Mouse (Mus musculus) R1 (cell line): Measurements from ENCODE around the gene Fam81a.

Experiments used
- DNase-seq: peaks from one replicate; pipeline ENCODE4 v3.0.0-alpha.2; 2018; ENCODE audit warnings: low read depth, low spot score

Fam81a gene

DNA sequence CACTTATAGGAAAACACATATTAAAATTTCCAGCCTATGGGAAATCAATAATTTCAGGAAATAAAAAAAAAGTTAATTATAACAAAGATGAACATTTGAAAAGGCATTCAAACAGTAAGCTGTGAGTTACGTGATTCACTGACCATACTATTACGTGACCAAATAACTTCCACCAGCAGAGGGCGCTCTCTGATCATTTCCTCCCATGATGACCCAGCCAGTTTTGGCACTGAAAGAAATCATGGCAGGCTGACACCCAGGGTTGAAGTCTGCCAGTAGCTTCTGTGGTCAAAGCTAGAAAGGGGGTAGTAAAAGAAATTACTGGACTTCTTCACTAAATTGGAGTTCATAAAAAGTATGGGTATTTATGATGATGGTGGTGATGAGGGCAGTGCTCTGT, 33.1 kb downstream of the Fam81a start:
- DNase-seq: peak; percentile 82

DNA sequence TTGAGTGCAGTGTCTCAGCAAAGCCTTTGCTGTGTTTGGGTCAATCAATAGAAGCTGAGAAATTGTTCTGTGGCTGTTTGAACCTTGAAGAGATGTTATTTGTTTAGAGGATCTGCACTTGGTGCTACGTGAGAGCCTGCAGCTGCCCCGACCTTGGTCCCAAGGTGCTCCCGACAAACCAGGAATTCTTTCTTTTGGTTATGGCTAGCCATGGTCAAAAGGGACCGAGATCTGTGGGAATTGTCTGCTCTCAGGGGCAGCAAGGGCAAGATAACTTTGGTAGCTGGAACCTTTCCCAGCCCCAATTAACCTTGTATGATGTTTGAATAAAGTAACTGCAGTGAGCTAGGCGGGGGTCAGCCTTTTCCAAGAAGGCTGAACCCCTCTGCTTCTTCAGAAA, 34.2 kb downstream of the Fam81a start:
- no peak for DNase-seq

DNA sequence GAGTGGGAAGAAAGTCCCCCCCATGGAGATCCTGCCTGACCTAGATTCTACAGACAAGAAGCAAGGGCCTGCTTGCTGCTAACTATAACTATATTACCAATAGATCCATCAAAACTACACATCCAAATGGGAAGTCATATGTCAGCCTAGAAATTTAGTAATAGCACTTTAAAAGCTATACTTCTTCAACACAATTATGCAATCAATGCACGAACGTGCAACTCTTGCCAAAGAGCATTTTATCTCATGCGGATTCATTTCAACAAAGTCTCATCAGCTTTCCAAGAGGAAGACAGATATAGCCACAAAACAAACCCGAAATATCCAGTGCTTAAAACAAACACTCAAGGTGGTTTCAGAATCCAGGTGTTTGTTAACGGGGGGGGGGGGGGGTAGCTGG, 36.8 kb downstream of the Fam81a start:
- DNase-seq: no peak

DNA sequence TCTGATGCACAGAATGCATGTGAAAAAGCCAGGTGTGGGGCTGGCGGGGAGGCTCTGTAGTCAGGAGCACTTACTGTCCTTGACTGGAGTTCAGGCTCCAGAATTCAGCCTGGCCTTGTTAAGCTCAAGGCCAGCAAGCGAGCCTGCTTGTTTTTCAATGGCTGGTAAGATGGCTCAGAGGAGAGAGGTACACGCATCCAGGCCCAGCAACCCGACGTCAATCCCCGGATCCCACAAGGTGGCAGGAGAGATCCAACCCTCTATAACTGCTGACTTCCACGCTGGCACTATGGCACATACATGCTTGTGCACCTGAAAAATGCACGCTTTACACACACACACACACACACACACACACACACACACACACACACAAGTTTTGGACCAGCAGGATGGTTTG, 39.3 kb downstream of the Fam81a start:
- peak; percentile 61 for DNase-seq

DNA sequence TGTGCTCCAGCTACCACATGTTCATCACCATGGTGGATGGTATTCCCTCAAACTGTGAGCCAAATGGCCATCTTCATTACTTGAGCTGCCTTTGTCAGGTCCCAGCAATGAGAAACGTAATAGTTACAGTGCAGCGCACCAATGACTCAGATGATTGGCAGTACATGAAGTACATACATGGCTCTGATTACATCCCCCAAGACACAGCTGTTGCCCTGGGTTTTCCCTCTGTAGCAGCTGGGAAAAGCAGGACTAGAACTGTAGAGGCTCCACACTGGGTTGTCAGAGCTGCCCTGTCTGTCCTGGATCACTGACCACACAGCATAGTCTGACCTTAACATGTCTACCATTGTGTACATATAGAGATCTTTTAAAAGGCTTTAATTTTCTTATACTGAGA, 44.8 kb downstream of the Fam81a start:
- no peak for DNase-seq

GRCm38 (mm10) chr9:70095016-70095415, 47.3 kb downstream of the Fam81a start:
- no peak for DNase-seq

- DNase-seq: no peak
These were observed 51.8 kb downstream of the Fam81a start for GRCm38 (mm10) chr9:70090541-70090940.

GRCm38 (mm10) chr9:70088786-70089096, 53.6 kb downstream of the Fam81a start:
- DNase-seq: no peak

GRCm38 (mm10) chr9:70088041-70088785, 54.1 kb downstream of the Fam81a start:
- DNase-seq: peak; percentile 31

DNA sequence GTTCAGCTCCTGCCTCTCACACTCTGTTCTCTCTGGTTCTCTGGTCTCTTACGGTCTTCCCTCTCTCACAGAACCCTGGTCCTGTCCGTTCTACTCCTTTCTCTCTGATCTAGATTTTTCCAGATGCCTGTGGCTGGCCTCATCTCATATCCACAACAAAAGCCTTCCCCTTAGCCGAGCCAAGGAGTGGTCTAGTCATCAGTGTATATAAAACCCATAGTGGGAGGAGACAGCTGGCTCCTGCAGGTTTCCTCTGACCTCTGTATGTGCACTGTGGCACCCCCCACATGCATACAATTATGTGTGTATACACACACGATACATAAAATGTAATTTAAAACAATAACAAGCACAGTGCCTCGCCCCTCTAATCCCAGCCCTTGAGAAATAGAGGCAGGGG, 55.0 kb downstream of the Fam81a start:
- peak; percentile 97 for DNase-seq

DNA sequence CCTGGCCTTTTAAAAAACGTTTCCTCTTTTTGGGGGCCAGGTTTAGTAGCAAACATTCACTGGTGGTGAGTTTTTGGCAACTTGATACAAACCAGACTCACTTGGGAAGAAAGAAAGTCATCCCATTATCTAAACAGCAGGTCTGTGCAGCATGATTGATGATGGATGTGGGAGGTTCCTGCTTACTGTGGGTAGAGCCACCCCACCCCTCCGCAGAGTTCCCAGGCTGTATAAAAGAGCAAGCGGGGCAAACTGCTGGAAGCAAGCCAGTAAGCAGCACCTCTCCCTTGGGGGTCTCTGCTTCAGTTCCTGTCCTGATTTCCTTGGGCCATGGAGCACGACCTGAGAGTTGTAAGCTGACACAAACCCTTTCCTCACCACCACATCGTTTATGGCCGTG, 56.3 kb downstream of the Fam81a start:
- DNase-seq: peak; percentile 90

GRCm38 (mm10) chr9:70084107-70084506, 58.3 kb downstream of the Fam81a start:
- DNase-seq: peak; percentile 92

DNA sequence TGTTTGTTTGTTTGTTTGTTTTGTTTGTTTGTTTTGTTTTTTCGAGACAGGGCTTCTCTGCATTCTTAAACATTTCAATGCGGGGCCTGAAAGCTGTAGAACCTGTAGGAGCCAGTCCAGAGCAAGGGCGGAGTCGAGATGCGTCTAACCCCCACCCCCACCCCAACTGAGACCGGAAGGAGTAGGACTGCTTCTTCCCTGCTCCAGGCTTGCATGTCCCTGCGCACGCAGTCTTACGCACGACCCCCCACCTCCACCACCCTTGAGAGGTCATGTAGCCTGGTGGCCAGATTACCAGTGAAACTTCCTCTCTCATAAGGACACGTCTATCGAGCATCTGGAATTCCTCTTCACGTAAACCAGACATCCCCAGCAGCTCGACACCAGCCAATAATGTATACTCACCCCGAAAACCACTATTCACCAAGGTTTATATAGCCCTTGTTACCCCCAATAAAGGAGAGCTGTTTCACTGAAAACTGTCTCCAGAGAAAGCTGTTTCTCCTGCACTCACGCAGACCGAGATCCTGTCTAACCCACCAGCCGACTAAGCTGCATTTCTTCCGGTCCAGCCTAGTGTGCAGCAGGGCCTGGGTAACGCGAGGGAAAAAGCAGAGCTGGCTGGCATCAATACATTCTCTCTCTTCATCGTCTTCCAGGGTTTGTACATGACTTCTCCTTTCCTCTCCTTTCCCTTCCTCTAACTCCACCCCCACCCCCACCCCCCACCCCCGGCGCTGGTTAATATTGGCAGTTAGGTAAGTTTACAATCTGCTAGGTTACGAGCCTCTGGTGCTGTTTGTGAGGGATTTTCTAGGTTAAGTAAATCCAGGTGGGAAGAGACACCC, 59.8 kb downstream of the Fam81a start:
- peak; percentile 93 for DNase-seq

GRCm38 (mm10) chr9:70081767-70082166, 60.6 kb downstream of the Fam81a start:
- DNase-seq: no peak

- peak; percentile 46 for DNase-seq
These were observed 61.4 kb downstream of the Fam81a start for GRCm38 (mm10) chr9:70080976-70081375.

DNA sequence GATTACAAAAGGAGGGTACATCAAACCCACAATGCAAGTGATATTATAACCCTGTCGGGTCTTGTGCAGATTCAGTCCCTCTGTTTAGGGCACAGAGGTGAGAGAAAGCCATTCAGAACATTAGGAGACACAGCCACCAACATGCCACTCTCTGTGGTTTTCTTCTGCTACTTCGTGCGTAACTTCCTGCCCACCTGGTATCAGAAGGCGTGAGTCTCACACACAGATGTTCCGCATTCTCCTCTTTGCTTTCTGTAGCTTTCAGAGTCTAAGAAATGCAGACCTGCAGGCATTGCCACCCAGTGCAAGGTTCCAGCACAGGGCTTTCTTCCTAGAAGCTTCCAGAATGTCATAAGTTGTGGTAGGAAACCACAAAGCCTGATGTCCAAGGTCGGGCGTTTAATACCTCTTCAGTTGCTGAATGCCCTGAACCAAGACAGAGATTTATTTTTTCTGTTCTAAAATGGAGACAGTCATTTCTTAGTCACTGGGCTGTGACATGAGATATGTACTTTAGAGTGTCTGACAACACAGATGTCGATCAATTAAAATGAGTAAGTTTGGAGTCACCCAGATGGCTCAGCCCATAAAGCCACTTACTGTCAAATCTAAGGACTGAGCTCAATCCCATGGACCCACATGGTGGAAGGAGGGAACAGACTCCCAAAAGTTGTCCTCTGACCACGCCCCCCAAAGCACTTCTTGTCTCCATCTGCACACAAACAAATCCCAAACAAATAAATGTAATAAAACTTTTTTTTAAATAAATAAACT, 62.1 kb downstream of the Fam81a start:
- DNase-seq: no peak

- no peak for DNase-seq
These were observed 64.3 kb downstream of the Fam81a start for GRCm38 (mm10) chr9:70078034-70078433.

- DNase-seq: no peak
These were observed 65.2 kb downstream of the Fam81a start for GRCm38 (mm10) chr9:70077170-70077569.

DNA sequence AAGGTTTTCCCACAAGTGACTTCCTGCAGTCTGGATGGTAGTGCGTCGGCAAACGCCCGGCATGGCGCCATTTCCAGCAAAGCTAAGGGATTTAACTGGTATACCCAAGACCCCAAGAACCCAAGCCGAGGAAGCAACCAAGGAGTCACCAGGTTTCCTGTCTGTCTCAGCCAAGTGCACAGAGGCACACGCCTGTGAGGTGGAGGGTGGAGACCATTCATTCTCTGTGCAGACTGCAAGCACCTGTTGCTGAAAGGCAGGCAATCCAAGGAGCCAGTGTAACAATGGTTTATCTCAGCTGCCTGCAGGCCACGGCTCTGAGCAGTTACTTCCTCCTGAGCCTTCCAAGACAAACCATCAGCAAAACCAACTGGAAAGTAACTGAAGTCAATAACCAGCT, 70.0 kb downstream of the Fam81a start:
- DNase-seq: no peak

- no peak for DNase-seq
These were observed 72.4 kb downstream of the Fam81a start for GRCm38 (mm10) chr9:70069961-70070435.

DNA sequence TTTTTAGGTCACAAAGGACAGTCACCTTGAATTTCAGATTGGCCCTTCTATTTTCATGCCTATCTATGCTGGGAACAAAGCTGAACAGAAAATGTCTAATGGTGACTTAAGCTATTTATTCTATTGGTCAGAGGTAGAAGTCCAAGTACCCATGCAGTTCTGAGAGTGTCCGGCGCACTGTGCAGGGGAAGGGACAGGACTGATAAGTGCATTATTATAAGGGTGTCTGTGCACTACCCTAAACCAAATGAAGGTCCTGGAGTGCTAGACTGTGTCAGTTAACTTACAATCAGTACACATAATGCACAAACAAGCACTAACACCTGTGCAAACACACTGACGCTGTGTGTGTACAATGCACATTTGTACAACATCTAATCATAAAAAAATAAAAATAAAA, 74.9 kb downstream of the Fam81a start:
- no peak for DNase-seq

- DNase-seq: no peak
These were observed 80.3 kb downstream of the Fam81a start for GRCm38 (mm10) chr9:70062012-70062411.
